Mouse (Mus musculus): Measurements from ENCODE around the gene Fam171a1. TPM values are rescaled to one million over a fixed set of nuclear protein-coding genes. Genes with fewer than 3 reads are reported as not detected.

The Fam171a1 gene
- polyA plus RNA-seq, 1 experiment: 21.7 TPM

DNA sequence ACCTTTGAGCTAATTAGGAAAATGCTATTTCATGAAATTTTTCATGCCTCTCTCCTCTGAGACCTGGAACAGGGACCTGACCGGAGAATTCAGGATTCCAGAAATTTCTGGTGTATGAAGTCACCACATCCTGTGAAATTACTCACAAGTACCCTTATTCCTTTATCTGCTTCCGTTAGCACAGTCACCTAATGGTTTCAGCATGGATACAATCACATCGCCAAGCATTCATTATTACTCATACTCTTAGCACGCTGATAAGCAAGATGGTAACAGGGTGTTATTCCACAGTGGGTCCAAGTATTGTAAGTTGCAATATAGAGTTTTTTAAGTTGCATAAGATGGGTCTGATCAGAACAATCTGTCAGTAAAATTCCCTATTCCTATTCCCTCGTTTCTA lies 125.2 kb downstream of the Fam171a1 start:
- TF ChIP-seq CTCF (conservative IDR thresholded peaks at IDR 0.05; ENCODE audit: insufficient read depth, insufficient read length, low read depth, low read length) (no peak), POLR2A (IDR thresholded peaks at IDR 0.05; ENCODE audit: low read depth, low read length) (no peak)
- Histone ChIP-seq H3K27me3 (replicated peaks; ENCODE audit: control insufficient read depth, insufficient read depth, low read length) (no peaks in the 10 kb centered on the region), H3K27ac (ENCODE audit: insufficient read depth, low read depth, low read length) (no peak overlapping the region), H3K36me3 (ENCODE audit: control insufficient read depth, insufficient read depth, low read length) (no peaks in the 10 kb centered on the region), H3K4me3 (ENCODE audit: insufficient read depth, low read depth, low read length) (no peak overlapping the region), H3K4me1 (ENCODE audit: control insufficient read depth, insufficient read depth, low read length) (no peaks in the 10 kb centered on the region)
- WGBS: 58% methylated on average over 5 of the region's 5 CpGs
- no peak for DNase-seq

- no peaks in the 10 kb centered on the region for H3K4me1 ChIP-seq (ENCODE audit: control insufficient read depth, insufficient read depth, low read length)
- H3K4me3 ChIP-seq (ENCODE audit: insufficient read depth, low read depth, low read length): no peak overlapping the region
- WGBS: 57% methylated on average over 3 of the region's 3 CpGs
- H3K27me3 ChIP-seq (replicated peaks; ENCODE audit: control insufficient read depth, insufficient read depth, low read length): no peaks in the 10 kb centered on the region
- DNase-seq: no peak
- no peaks in the 10 kb centered on the region for H3K36me3 ChIP-seq (ENCODE audit: control insufficient read depth, insufficient read depth, low read length)
- no peak overlapping the region for H3K27ac ChIP-seq (ENCODE audit: insufficient read depth, low read depth, low read length)
- TF ChIP-seq POLR2A (IDR thresholded peaks at IDR 0.05; ENCODE audit: low read depth, low read length): no peak
Observed at GRCm38 (mm10) chr2:3244251-3244650, 130.2 kb downstream of the Fam171a1 start.

DNA sequence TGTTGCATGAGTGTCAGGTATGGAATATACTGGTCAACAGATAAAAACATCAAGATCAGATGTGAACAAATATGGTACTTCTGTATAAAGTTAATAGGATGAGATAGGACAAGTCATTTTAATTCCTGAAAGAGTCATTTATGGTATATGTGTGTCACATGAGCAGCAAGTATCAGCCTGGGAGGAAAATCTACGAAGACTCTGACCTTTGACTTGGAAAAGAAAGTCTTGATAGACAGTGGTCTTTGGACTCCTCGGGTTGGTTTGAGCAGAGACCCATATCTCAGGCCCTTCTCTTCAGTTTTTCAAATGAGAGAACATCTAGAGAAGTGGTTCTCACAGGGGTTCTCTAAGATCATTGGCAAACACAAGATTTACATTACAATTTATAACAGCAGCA lies 137.3 kb downstream of the Fam171a1 start:
- H3K27me3 ChIP-seq (replicated peaks; ENCODE audit: control insufficient read depth, insufficient read depth, low read length): no peaks in the 10 kb centered on the region
- no peak for TF ChIP-seq POLR2A (IDR thresholded peaks at IDR 0.05; ENCODE audit: low read depth, low read length)
- no peak for TF ChIP-seq CTCF (conservative IDR thresholded peaks at IDR 0.05; ENCODE audit: insufficient read depth, insufficient read length, low read depth, low read length)
- no peak overlapping the region for H3K4me3 ChIP-seq (ENCODE audit: insufficient read depth, low read depth, low read length)
- H3K4me1 ChIP-seq (ENCODE audit: control insufficient read depth, insufficient read depth, low read length): no peaks in the 10 kb centered on the region
- no peak for DNase-seq
- 75% methylated on average over 2 of the region's 2 CpGs for WGBS
- no peaks in the 10 kb centered on the region for H3K36me3 ChIP-seq (ENCODE audit: control insufficient read depth, insufficient read depth, low read length)
- no peak overlapping the region for H3K27ac ChIP-seq (ENCODE audit: insufficient read depth, low read depth, low read length)

- H3K4me1 ChIP-seq (ENCODE audit: control insufficient read depth, insufficient read depth, low read length): no peaks in the 10 kb centered on the region
- WGBS: 62% methylated on average over 3 of the region's 3 CpGs
- no peaks in the 10 kb centered on the region for H3K36me3 ChIP-seq (ENCODE audit: control insufficient read depth, insufficient read depth, low read length)
- no peak overlapping the region for H3K27ac ChIP-seq (ENCODE audit: insufficient read depth, low read depth, low read length)
- no peaks in the 10 kb centered on the region for H3K27me3 ChIP-seq (replicated peaks; ENCODE audit: control insufficient read depth, insufficient read depth, low read length)
- H3K4me3 ChIP-seq (ENCODE audit: insufficient read depth, low read depth, low read length): no peak overlapping the region
- no peak for DNase-seq
- TF ChIP-seq POLR2A (IDR thresholded peaks at IDR 0.05; ENCODE audit: low read depth, low read length): no peak
- TF ChIP-seq CTCF (conservative IDR thresholded peaks at IDR 0.05; ENCODE audit: insufficient read depth, insufficient read length, low read depth, low read length): no peak
Observed at GRCm38 (mm10) chr2:3266466-3266865, 152.4 kb downstream of the Fam171a1 start.

GRCm38 (mm10) chr2:3267879-3268278 lies 153.9 kb downstream of the Fam171a1 start:
- no peak for DNase-seq
- Histone ChIP-seq H3K36me3 (ENCODE audit: control insufficient read depth, insufficient read depth, low read length) (no peaks in the 10 kb centered on the region), H3K4me3 (ENCODE audit: insufficient read depth, low read depth, low read length) (no peak overlapping the region), H3K27ac (ENCODE audit: insufficient read depth, low read depth, low read length) (no peak overlapping the region), H3K4me1 (ENCODE audit: control insufficient read depth, insufficient read depth, low read length) (no peaks in the 10 kb centered on the region), H3K27me3 (replicated peaks; ENCODE audit: control insufficient read depth, insufficient read depth, low read length) (no peaks in the 10 kb centered on the region)
- 32% methylated on average over 3 of the region's 3 CpGs for WGBS
- no peak for TF ChIP-seq CTCF (conservative IDR thresholded peaks at IDR 0.05; ENCODE audit: insufficient read depth, insufficient read length, low read depth, low read length)

DNA sequence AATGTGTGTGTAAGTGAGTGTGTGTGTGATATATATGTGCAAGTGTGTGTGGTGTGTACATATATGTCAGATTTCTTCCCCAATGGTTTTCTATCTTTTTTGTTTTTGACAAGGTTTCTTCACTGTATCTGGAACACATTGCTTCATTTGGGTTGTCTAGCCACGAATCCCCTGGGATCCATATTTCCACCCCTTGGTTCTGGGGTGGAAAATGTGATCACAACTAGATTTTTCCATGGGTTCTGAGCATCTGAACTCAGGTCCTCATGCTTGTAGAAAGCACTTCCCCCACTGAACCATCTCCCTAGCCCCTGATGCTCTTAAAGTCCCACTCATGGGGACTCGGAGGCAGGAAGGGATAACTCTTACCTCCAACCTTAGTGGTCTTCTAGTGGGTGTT lies 159.3 kb downstream of the Fam171a1 start:
- WGBS: 85% methylated on average over 2 of the region's 2 CpGs
- Histone ChIP-seq H3K4me3 (ENCODE audit: insufficient read depth, low read depth, low read length) (no peak overlapping the region), H3K27ac (ENCODE audit: insufficient read depth, low read depth, low read length) (no peak overlapping the region), H3K27me3 (replicated peaks; ENCODE audit: control insufficient read depth, insufficient read depth, low read length) (no peaks in the 10 kb centered on the region), H3K36me3 (ENCODE audit: control insufficient read depth, insufficient read depth, low read length) (no peaks in the 10 kb centered on the region), H3K4me1 (ENCODE audit: control insufficient read depth, insufficient read depth, low read length) (no peaks in the 10 kb centered on the region)
- TF ChIP-seq CTCF (conservative IDR thresholded peaks at IDR 0.05; ENCODE audit: insufficient read depth, insufficient read length, low read depth, low read length): no peak
- TF ChIP-seq POLR2A (IDR thresholded peaks at IDR 0.05; ENCODE audit: low read depth, low read length): no peak
- DNase-seq: no peak

DNA sequence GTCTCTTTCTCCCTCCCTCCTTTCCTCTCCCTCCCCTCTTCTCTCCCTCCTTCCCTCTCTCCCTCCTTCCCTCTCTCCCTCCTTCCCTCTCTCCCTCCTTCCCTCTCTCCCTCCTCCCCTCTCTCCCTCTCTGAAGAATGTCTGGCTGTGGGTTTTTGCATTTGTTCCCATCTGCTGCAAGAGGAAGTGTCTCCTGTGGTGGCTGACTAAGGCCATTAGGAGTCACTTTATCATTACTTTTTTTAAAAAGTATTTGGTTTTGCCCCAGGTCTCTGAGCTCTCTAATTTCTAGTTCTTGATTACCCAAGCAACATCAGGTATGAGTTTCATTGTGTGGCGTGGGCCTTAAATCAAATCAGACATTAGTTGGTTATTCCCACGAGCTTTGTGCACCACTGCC lies 162.1 kb downstream of the Fam171a1 start:
- no peaks in the 10 kb centered on the region for H3K36me3 ChIP-seq (ENCODE audit: control insufficient read depth, insufficient read depth, low read length)
- no peak overlapping the region for H3K4me3 ChIP-seq (ENCODE audit: insufficient read depth, low read depth, low read length)
- no peak for TF ChIP-seq CTCF (conservative IDR thresholded peaks at IDR 0.05; ENCODE audit: insufficient read depth, insufficient read length, low read depth, low read length)
- TF ChIP-seq POLR2A (IDR thresholded peaks at IDR 0.05; ENCODE audit: low read depth, low read length): no peak
- no peak overlapping the region for H3K27ac ChIP-seq (ENCODE audit: insufficient read depth, low read depth, low read length)
- H3K27me3 ChIP-seq (replicated peaks; ENCODE audit: control insufficient read depth, insufficient read depth, low read length): no peaks in the 10 kb centered on the region
- WGBS: 56% methylated on average over 2 of the region's 2 CpGs
- H3K4me1 ChIP-seq (ENCODE audit: control insufficient read depth, insufficient read depth, low read length): no peaks in the 10 kb centered on the region
- DNase-seq: no peak

Other genes starting within 250 kb of the Fam171a1 start
- gene Nmt2, start 170.0 kb downstream of the Fam171a1 start, polyA plus RNA-seq (2012; rRNA removed): 5.0 and 5.9 TPM in 2 replicates
- 3.6 and 3.7 TPM in 2 replicates for gene Rpp38, start 218.4 kb downstream of the Fam171a1 start, polyA plus RNA-seq (2012; rRNA removed)
- not detected in 2 replicates for gene Acbd7, start 221.9 kb downstream of the Fam171a1 start, polyA plus RNA-seq (2012; rRNA removed)